Mouse (Mus musculus): Measurements from ENCODE around the gene Zfp317.
"Not testable (repeated sequence)": the region's sequence is repeated elsewhere in the genome, so short reads cannot be mapped to it uniquely, and the experiment has no call there.

Zfp317 gene

DNA sequence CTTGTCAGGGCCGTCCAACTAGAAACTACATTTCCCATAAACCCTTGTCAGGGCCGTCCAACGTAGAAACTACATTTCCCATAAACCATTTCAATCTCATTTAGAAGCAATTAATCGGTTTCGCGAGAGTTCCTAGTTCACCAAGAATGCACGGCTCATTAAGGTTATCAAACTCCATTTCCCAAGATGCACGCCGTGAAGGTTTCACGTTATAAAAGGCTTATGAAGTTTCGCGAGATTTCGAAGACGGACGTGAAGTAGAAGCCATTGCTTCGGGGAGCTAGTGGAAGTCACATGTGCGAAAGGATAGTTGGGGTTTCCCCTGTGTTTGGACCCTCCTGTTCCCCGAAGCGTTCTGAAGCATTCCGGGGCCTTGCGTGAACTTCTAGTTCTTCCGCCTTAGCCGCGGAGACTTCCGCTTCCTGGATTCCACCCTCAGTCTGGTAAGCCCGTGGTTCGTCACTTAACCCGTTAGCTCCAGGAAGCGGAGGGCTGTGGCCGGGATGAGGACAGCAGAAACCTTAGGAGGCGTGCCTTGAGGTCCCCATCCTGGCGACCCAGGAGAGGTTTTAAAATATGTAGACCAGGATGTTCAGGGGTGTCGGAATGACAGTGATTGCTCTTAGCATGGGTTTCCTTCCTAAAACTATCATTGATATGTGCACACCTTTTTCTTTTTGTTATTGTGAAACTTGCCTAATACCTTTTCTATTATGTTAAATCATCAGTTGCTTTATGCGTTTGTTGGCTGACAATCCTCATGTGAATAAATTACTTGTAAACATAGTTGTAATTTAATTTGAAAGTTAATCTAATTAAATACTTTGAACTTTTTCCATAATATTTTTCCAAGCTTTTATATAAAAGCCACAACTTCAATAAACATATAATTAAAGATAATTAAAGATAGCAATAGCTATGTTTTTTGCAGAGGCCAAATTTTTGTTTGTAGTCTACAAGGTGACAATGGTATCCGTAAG, at the start of gene Zfp317:
TSS of gene Zfp317 (plus strand) at position 260 of the 980 bp plus-strand sequence.
- peak; percentile 56 for DNase-seq (ENCODE audit: low spot score)

DNA sequence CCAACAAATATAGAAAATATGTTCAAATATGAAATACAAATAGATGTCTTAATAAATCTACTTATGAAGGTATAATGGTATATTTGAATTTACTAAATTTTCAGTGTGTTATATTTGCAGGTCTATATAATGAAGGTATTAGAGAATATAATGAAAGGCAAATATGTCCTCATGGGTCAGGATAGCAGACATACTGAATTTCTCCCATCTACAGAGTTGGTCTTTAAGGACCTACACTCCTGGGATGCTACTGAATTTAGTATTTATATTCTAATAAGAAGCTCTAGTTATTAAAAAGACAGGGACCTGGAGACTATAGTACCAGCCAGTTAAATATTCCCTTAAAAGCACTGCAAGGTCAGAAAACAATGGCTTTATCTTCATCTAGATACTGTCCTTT, 39.6 kb upstream of the Zfp317 start, which contains the start of gene Olfr855:
TSS of gene Olfr855 (plus strand) at position 301 of the 400 bp plus-strand sequence.
- DNase-seq (ENCODE audit: low spot score), result no peak

DNA sequence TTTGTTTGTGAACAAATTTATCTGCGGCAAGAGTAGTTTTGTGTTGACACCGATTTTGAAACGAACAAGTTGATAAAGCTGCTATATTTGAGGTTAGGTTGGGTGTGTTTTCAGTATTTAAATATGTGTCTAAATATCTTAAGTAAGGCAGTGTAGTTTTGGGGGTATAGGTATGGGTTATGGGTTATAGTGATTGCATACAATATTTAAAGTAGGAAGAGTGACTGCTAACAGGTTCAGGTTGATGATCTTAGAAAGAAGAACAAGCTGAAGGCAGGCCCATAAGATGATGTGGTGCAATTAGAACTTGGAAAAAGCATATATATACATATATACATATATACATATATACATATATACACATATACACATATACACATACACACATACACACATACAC, 605 bp upstream of the Zfp317 start:
- DNase-seq (ENCODE audit: low spot score), result no peak

DNA sequence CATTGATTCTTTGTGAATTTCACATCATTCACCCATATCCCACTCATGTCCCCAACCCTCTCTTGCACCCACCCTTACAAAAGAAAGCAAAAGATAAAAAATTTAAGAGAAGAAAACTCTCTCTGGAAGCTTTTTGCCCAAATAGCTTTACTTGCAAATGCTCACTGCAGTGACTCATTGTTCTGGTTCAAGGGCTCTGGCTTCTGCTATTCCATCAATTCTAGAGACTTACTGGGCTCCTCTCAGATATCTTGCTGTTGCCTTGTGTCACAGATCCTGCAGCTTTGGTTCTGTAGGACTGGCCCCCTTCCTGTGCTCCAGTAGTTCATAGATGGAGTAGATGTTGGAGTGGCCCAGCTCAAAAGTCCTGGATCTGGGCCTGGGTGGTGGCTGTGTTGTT, 7.7 kb downstream of the Zfp317 start:
- no peak for DNase-seq (ENCODE audit: low spot score)

DNA sequence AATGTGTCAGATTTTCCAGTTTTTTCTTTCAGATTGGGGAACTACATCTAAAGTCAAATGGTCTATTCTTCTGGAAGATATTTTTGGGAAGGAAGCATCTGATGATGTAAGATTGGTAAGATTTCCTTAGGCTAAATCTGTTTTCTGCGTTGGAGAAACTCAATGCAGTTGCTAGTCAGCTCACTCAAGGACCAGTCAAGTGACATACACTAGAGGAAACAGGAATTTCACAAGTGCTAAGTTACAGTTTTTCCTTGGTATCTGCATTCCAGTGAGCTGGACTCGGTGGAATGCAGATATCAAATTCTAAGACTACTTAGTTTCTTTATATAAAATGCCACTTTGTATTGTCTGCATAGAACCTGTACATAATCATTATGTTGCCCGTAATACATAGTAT, 23.3 kb downstream of the Zfp317 start:
- no peak for DNase-seq (ENCODE audit: low spot score)

DNA sequence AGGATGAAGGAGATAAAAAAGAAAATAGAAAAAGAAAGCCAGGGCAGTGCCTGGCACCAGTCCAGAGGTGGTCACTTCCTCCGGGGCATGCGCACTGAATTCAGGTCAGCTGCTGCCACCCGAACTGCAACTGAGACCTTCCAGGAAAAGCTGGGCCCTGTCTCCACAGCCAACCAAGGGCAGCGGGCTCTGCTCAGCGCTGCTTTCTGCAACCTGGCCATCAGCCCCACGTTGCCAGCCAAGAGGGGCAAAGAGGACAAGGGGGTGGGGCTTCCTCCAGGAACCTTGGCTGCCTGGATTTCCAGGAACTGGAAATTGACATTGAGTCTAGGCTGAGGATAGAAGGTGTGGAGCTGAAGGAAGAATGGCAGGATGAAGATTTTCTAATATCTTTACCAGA, 68.4 kb downstream of the Zfp317 start:
- no peak for DNase-seq (ENCODE audit: low spot score)

DNA sequence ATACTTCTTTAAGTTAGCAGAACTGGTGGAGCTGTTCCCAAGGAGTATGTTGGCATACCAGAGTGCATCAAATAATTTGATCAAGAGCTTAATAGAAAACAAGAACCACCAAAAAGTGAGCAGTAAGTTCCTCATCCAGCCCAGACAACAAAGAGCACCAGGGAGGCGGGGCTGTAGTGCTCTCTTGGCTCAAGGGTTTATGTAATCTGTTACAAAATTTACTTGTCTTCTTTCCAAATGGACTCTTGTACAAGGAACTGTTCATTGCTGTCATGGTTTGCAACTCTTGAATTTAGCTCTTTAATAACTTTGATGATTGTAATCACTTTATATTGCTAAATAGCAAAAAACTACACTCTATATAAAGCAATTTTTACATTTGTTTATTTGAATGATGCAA, 69.5 kb downstream of the Zfp317 start:
- DNase-seq (ENCODE audit: low spot score), result no peak

DNA sequence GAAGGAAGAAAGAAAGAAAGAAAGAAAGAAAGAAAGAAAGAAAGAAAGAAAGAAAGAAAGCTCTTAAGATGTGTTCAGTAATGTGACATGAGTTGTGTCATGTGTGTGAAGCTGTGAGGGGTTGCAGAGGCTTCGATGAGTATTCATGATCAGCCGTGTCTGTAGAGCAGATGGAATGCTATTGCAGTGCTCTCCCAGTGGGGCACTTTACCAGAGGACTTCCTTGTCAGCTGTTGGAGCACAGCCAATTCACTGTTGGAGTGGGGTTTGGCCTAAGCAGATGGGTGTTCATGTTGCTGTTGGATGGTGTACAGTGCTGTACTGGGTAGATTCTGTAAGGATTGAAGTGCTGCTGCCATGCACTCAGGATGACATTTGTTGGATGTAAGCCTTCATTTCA, 70.5 kb downstream of the Zfp317 start:
- DNase-seq (ENCODE audit: low spot score), result no peak

DNA sequence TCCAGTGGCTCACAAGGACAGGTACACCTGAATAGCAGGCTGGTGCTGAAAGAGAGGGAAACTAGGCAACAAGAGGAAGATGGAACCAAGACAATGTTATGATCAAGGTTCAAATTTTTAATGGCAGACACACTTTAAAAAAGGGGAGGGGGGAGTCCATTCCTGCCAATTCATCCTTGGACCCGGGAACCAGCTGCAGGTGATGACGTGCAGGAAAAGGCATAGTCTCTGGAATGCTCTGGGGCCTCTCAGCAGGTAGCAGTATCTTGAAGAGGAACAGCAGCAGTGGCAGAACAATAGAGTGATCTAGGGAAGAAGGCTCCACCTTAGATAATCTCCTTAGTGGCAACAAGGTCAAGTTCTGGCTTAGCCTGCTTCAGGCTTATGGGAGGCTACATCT, 72.4 kb downstream of the Zfp317 start:
- DNase-seq (ENCODE audit: low spot score), result not testable (repeated sequence)

DNA sequence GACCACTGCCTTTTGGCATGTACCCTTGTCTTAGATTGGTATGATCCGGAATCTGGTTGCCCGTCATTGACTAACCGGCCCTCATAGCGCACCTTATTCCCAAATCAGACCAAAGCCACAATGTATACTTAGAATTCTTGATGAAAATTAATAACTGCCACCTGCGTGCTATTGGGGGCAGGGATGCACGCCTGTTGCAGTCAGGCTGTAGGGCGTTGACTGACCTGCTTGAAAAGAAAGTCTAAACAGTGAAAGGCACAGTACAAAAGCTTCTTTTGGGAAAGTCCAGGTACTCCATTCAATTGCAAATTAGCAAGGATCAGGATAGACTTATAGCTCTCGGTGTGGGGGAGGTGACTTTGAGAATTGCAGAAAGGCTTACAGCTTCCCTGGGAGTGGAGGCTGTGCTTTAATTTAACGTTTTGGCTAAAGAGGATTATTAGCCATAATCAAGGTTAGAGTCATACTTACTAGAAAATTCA, 73.0 kb downstream of the Zfp317 start:
- not testable (repeated sequence) for DNase-seq (ENCODE audit: low spot score)

Measured in ovary, postnatal 10 days (tissue).